Mouse (Mus musculus) liver, embryonic 11.5 days (tissue): ENCODE data around the gene Pdcd7. TPM values are rescaled to one million over a fixed set of nuclear protein-coding genes. Genes with fewer than 3 reads are reported as not detected.

Experiments used
- ATAC-seq: fragments of 200-750 bp; cut with Nextera tagmentation; replicated peaks from 2 replicates; pipeline ENCODE4 v1.8.0; 2017; ENCODE audit warnings: moderate number of reproducible peaks, mild to moderate bottlenecking, moderate TSS enrichment, moderate library complexity; ENCODE audit not compliant: low FRiP score
- DNase-seq: peaks from one replicate; pipeline ENCODE4 v3.0.0-alpha.2; 2017; ENCODE audit warnings: low spot score
- H3K27ac ChIP-seq: fragments of 300-500 bp; sonication (generic); 2 replicates; pipeline ENCODE4 v1.5.1; 2014; ENCODE audit warnings: mild to moderate bottlenecking, low read depth, low read length, control low read depth
- H3K27me3 ChIP-seq: fragments of 300-500 bp; sonication (generic); replicated peaks from 2 replicates; pipeline ENCODE4 v1.6.1; 2014; ENCODE audit warnings: low read length, mixed read lengths; ENCODE audit not compliant: control insufficient read depth, insufficient read depth
- H3K36me3 ChIP-seq: fragments of 300-500 bp; sonication (generic); 2 replicates; pipeline ENCODE4 v1.6.1; 2014; ENCODE audit warnings: mild to moderate bottlenecking, low read length, moderate library complexity, mixed read lengths; ENCODE audit not compliant: control insufficient read depth, insufficient read depth
- H3K4me1 ChIP-seq: fragments of 300-500 bp; sonication (generic); replicated peaks from 2 replicates; pipeline ENCODE4 v1.6.1; 2014; ENCODE audit warnings: low read length, mixed read lengths; ENCODE audit not compliant: control insufficient read depth, insufficient read depth
- H3K4me2 ChIP-seq: fragments of 300-500 bp; sonication (generic); 2 replicates; pipeline ENCODE4 v1.6.1; 2014; ENCODE audit warnings: mild to moderate bottlenecking, control low read depth, moderate library complexity
- H3K4me3 ChIP-seq: fragments of 300-500 bp; sonication (generic); 2 replicates; pipeline ENCODE4 v1.5.1; 2014; ENCODE audit warnings: low read depth, low read length, control low read depth
- H3K9ac ChIP-seq: fragments of 300-500 bp; sonication (generic); 2 replicates; pipeline ENCODE4 v1.6.1; 2014; ENCODE audit warnings: low read depth, low read length, control low read depth
- H3K9me3 ChIP-seq: fragments of 300-500 bp; sonication (generic); 2 replicates; pipeline ENCODE4 v1.6.1; 2016; ENCODE audit warnings: low read length, inconsistent platforms, mixed read lengths; ENCODE audit not compliant: control insufficient read depth
- WGBS: fragments of 180-500 bp; shearing (Covaris S2); extraction: QIAGEN DNeasy Blood & Tissue Kit; methylation state at CpG from one replicate; pipeline ENCODE4 v1.1.7; 2014; 5-methylcytosine and 5-hydroxymethylcytosine counted together
- polyA plus RNA-seq: library from polyadenylated mRNA; unstranded; fragments of >200 nt; fragmentation: Nextera tagmentation; extraction: Ambion mirVana; gene quantifications from 2 replicates; pipeline ENCODE4 v1.2.1, GENCODE M21; 2014

Gene Pdcd7
- polyA plus RNA-seq, 1 experiment from 2014 or later, result 10.5 TPM

DNA sequence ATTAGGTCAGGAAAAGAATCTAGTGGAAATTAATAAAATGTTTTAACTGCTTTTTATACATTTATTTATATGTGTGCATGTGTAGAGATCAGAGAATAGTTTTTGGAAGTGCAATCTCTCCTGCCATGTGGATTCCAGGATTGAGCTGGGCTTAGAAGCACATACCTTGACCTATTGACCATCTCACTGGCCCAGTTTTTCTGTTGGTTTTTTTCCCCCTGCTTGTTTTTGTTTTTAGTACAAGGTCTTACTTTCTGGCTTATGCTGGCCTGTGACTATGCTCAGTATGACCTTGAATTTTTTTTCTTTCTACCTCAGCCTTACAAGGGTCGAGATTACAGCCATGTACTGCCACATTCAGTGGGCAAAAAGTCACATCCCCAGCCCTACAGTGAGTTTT lies 37.9 kb upstream of the Pdcd7 start:
- no peak for ATAC-seq
- Histone ChIP-seq H3K9me3 (no peaks in the 10 kb centered on the region), H3K4me2 (no peak overlapping the region)

DNA sequence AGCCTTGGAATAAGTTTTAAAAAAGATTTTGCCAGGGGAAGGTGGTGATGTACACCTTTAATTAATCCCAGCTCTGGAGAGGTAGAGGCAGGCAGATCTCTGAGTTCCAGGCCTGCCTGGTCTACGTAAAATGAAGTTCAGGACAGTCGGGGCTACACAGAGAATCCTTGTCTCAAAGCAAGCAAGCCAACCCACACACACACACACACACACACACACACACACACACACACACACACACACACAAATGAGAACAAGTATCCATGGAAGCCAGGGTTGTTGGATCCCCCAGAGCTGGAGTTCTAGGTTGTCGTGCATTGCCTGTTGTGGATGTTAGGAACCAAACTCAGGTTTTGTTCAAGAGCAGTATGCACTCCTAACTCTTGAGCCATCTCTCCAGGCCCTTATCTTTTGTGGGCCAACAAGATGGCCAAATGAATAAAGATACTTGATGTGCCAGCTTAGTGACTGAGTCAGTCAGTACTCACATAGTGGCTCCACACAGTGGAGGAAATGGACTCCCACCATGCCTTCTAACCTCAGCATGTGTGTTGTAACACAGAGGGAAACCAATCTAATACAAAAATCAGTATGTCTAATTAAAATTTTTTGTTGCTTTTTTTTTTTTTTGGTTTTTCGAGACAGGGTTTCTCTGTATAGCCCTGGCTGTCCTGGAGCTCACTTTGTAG lies 33.1 kb upstream of the Pdcd7 start:
- no peak for DNase-seq
- ATAC-seq, result no peak
- H3K4me1 ChIP-seq, result no peaks in the 10 kb centered on the region
- H3K4me2 ChIP-seq, result no peak overlapping the region
- no peak overlapping the region for H3K4me3 ChIP-seq
- no peak overlapping the region for H3K27ac ChIP-seq
- H3K9ac ChIP-seq, result no peak overlapping the region
- peaks cover 25% of the 10 kb centered on the region for H3K36me3 ChIP-seq
- 90% methylated on average over 4 of the region's 4 CpGs for WGBS
- H3K9me3 ChIP-seq, result no peaks in the 10 kb centered on the region
- H3K27me3 ChIP-seq, result no peaks in the 10 kb centered on the region

More for the DNA sequence above, 37.9 kb upstream of the Pdcd7 start:
- no peak overlapping the region for H3K4me3 ChIP-seq
- no peaks in the 10 kb centered on the region for H3K27me3 ChIP-seq
- no peak for DNase-seq
- peaks cover 28% of the 10 kb centered on the region for H3K36me3 ChIP-seq
- no peaks in the 10 kb centered on the region for H3K4me1 ChIP-seq
- no peak overlapping the region for H3K27ac ChIP-seq
- no peak overlapping the region for H3K9ac ChIP-seq
- WGBS, result 88% methylated on average over 1 of the region's 1 CpGs

DNA sequence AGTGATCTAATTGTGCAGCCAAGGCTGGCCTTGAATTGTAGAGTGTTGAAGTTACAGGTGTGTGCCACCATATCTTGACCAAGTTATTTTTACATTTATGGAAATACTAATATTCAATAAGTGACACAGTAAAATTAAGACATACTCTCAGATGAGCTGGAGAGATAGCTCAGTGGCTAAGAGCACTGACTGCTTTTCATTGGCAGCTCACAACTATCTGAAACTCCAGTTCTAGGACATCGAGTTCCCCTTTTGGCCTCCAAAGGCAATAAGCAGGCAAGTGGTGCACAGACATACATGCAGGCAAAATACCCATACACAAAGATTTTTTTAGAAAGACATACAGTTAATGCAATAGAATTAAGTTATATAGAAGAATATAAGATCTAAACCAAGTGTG lies 32.1 kb upstream of the Pdcd7 start:
- peaks cover 23% of the 10 kb centered on the region for H3K36me3 ChIP-seq
- WGBS, result 89% methylated on average over 1 of the region's 1 CpGs

DNA sequence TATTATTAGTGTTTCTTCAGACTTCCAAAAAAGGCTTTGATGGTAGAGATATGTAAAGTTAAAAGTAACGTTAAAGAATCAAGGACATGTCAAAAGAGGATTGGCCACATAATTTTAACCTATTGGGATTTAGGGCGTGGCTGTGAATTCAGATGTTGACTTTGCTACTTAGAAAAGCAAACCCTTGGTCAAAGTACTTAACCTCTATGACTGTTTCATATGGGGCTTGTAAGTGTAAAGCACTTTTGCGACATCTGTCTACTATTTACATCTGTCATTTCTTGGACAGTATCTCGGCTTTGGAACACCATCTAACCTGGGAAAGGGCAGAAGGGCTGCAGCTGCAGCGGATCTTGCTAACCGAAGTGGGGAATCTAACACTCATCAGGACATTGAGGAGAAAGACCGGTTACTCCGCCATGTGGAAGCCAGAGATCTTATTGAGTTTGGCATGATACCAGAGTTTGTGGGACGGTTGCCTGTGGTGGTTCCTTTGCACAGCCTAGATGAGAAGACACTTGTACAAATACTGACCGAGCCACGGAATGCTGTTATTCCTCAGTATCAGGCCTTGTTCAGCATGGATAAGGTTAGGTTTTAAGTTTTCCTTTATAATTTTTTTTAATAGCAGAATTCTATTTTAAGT lies 23.5 kb upstream of the Pdcd7 start:
- H3K36me3 ChIP-seq, result peaks cover 23% of the 10 kb centered on the region; the same call in 1 of the 2 replicates
- 88% methylated on average over 11 of the region's 11 CpGs for whole genome bisulfite sequencing

More for the DNA sequence above, 32.1 kb upstream of the Pdcd7 start:
- Histone ChIP-seq H3K27ac (no peak overlapping the region), H3K4me3 (no peak overlapping the region), H3K27me3 (no peaks in the 10 kb centered on the region), H3K9ac (no peak overlapping the region), H3K4me1 (no peaks in the 10 kb centered on the region), H3K4me2 (no peak overlapping the region), H3K9me3 (no peaks in the 10 kb centered on the region)
- DNase-seq (no peak), ATAC-seq (no peak)

DNA sequence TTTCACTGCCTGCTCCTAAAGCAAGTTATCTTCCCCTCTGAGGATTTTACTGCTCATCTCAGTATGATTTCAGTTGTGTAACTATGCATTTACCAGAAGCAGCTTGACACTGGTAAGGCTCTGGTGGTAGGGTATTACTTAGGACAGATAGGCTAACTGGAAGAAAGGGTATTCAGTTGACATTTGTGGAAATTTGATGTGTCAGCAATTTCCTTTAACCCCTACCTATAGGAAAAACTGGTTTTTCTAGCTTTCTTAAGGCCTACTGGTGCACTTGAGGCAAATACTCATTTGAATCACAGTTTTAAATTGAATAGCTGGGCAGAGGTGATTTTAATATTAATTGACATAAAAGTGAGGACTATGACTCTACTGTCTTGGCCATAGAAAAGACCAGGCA lies 19.9 kb upstream of the Pdcd7 start:
- no peak for DNase-seq
- H3K4me1 ChIP-seq, result no peaks in the 10 kb centered on the region
- H3K4me3 ChIP-seq, result no peak overlapping the region
- no peak overlapping the region for H3K27ac ChIP-seq
- no peaks in the 10 kb centered on the region for H3K27me3 ChIP-seq
- H3K36me3 ChIP-seq, result peaks cover 20% of the 10 kb centered on the region; the same call in 1 of the 2 replicates
- no peak for ATAC-seq
- no peak overlapping the region for H3K9ac ChIP-seq
- H3K9me3 ChIP-seq, result no peaks in the 10 kb centered on the region
- H3K4me2 ChIP-seq, result no peak overlapping the region

More for the DNA sequence above, 23.5 kb upstream of the Pdcd7 start:
- no peak overlapping the region for H3K4me3 ChIP-seq
- no peak overlapping the region for H3K9ac ChIP-seq
- no peak overlapping the region for H3K27ac ChIP-seq
- no peak for ATAC-seq
- H3K4me1 ChIP-seq, result no peaks in the 10 kb centered on the region
- DNase-seq, result no peak
- H3K27me3 ChIP-seq, result no peaks in the 10 kb centered on the region
- no peaks in the 10 kb centered on the region for H3K9me3 ChIP-seq
- H3K4me2 ChIP-seq, result no peak overlapping the region

DNA sequence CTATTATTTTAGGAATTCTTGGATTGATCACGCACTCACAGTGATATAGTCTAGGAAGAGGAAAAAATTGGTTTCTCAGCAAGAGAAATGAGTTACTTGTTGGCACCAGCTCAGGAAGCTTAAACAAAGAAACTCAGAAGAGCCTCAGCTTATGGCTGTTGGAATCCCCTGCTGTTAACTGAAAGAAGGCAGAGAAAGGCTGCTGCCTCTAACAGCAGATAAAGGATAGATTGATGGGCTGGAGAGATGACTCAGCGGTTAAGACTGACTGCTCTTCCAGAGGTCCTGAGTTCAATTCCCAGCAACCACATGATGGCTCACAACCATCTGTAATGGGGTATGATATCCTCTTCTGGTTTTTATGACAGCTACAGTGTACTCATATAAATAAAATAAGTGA lies 18.5 kb upstream of the Pdcd7 start:
- H3K9ac ChIP-seq, result no peak overlapping the region
- H3K4me3 ChIP-seq, result no peak overlapping the region
- DNase-seq (no peak), ATAC-seq (no peak)
- H3K4me1 ChIP-seq, result no peaks in the 10 kb centered on the region
- H3K27me3 ChIP-seq, result no peaks in the 10 kb centered on the region
- H3K9me3 ChIP-seq, result no peaks in the 10 kb centered on the region
- H3K36me3 ChIP-seq, result peaks cover 17% of the 10 kb centered on the region; the same call in 1 of the 2 replicates
- no peak overlapping the region for H3K27ac ChIP-seq
- no peak overlapping the region for H3K4me2 ChIP-seq
- 90% methylated on average over 2 of the region's 2 CpGs for WGBS

DNA sequence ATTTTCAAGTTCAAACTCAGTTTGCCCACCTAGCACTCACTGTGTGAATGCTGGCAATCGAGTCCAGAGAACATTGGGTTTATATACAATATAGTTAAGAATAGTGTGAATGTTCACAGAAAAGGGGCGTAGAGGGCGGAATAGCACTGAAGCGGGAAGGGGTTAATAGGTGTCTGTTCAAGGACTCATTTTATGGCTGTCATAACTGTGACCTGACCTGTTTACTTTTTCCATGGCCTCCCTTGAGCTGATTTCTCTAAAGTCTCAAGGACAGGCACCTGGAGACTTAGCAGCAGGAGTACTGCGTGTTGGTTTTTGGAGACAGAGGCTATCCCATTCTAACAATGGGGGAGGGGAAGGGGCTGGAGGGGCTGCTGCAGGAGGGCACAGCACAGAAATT lies 11.9 kb upstream of the Pdcd7 start:
- no peak for ATAC-seq
- Histone ChIP-seq H3K4me1 (no peaks in the 10 kb centered on the region), H3K27me3 (no peaks in the 10 kb centered on the region), H3K9ac (no peak overlapping the region), H3K4me3 (no peak overlapping the region), H3K9me3 (no peaks in the 10 kb centered on the region), H3K36me3 (0 out of 2 replicates have a peak, but pooled peaks cover 2% of the 10 kb centered on the region), H3K4me2 (no peak overlapping the region), H3K27ac (no peak overlapping the region)
- DNase-seq, result no peak
- 92% methylated on average over 5 of the region's 5 CpGs for WGBS

DNA sequence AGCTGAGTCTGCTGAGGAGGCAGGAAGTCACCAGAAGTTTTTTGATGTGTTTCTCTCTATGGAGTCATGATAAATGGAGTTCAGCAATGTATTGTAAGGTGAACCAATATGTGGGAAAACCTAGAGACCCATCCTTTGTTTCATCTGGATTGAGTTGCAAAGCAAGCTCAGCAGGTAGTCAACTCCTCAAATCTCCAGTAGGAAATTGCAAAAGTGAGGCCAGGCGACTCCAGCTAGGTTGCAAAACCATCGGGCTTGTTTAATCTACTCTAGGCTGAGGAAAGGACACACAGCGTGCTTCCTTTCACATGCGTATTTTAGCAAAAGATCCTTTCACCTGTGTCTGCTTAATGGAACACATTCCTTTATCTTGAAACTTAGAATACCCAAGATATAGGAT lies 6.8 kb upstream of the Pdcd7 start:
- 81% methylated on average over 4 of the region's 4 CpGs for WGBS
- DNase-seq, result no peak
- no peak for ATAC-seq
- H3K27ac ChIP-seq, result no peak overlapping the region
- no peaks in the 10 kb centered on the region for H3K27me3 ChIP-seq
- no peak overlapping the region for H3K9ac ChIP-seq
- H3K4me2 ChIP-seq, result no peak overlapping the region
- no peak overlapping the region for H3K4me3 ChIP-seq
- H3K36me3 ChIP-seq, result no peaks in the 10 kb centered on the region
- no peaks in the 10 kb centered on the region for H3K9me3 ChIP-seq
- H3K4me1 ChIP-seq, result no peaks in the 10 kb centered on the region

DNA sequence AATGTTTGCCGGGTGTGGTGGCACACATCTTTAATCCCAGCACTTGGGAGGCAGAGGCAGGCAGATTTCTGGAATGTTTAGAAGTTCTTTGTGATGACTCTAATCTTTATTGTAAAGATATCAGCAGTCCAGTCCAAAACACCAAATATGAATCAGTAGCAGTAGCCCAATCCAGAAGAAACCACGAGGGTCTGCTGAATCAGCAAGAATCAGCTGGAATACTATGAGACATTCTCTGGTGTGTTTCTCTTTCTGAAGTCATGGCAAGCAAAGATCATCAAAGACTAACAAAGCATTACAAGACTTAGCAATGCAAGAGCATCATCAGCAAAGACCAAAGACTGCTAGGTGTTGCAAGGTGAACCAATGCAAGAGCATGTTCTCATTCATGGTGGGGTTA lies 5.5 kb upstream of the Pdcd7 start:
- DNase-seq (no peak), ATAC-seq (no peak)
- H3K27ac ChIP-seq, result no peak overlapping the region
- no peak overlapping the region for H3K9ac ChIP-seq
- no peak overlapping the region for H3K4me3 ChIP-seq
- 86% methylated on average over 2 of the region's 2 CpGs for WGBS
- H3K4me1 ChIP-seq, result no peaks in the 10 kb centered on the region
- H3K4me2 ChIP-seq, result no peak overlapping the region
- no peaks in the 10 kb centered on the region for H3K36me3 ChIP-seq
- H3K9me3 ChIP-seq, result peaks cover 3% of the 10 kb centered on the region; the same call in 1 of the 2 replicates
- no peaks in the 10 kb centered on the region for H3K27me3 ChIP-seq
